Mouse (Mus musculus): ENCODE data around the gene Arhgap15.

DNA sequence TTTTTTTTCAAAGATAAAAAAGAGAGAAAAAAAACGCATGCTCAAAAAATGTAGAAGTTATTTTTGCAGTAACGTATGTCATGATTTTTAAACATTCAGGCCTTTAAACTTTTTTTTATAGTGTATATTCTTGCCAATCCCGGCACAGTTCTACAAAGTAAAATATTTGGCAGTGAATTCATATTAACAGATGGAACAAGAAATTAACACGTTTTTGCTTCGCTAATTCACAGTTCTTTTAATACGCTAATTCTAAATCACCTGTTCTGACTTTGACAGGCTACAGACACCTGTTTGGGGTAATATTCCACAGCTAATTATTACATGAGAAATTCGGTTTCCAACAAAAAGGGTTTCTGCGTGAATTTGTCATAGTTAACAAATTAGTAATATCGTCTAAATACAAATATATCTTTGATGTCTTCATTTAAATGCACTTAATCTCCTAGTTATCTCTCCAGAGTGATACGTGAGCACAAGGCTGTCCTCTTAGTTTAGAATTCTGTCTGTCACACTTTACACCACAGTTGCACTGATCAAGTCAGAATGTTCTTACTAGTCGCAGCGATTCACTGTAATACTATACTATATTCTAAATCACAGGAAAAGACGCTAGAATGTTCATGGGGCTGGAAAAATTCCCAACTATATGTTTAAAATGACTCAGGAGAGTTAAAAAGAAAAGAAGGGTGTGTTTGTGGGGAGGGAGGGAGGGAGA is 201.3 kb downstream of the Arhgap15 start:
- TF ChIP-seq POLR2A (IDR thresholded peaks at IDR 0.05; ENCODE audit: low read depth, low read length): no peak
- no peak for TF ChIP-seq CTCF (IDR thresholded peaks at IDR 0.05; ENCODE audit: extremely low read depth, insufficient read length, insufficient replicate concordance, low read depth, low read length)

All from small intestine, adult 2 months (tissue).